Mouse (Mus musculus): ENCODE measurements around the gene Arrdc2.

The Arrdc2 gene

DNA sequence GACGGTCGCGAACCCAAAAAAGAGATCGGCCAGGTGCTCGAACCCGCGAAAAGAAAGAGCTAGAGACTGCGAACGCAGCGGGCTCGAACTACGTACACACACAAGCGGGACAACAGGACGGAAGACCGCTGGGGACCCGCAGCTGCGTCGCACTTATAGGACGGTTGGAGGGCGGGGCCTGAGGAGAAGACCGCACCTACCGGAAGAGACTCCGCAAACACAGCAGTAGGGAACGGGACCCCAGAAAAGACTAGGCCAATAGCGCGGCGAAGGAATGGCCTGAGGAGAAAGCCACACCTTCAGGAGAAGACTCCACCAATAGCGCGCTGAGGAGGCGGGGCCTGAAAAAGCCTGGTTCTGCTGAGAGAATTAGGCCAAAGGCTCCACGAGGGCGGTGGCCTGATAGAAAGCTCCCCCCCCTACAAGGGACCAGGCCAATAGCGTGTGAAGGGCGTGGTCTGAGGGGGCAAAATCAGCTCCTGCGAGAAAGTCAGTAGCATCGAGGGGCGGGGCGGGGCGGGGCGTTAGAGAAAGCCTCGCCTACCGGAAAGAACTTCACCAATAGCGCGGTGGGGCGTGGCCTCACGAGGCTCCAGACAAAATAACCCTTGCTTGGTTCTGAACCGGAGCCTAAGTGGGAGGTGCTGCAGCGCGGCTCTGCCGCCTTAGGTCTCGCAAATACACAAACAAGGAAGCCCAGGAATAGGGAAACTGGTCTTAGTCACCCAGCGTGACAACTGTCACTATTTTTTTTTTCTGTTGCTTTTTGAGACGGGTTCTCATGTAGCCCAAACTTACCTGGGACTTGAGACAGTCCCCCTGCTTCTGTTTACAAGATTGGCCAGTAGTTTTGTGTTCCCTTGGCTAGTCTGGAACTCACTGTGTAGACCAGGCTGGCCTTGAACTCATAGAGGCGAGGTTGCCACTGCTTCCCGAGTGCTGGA is at the start of gene Arrdc2:
TSS of gene Arrdc2 (minus strand) at position 313 of the 944 bp plus-strand sequence.
- DNase-seq (ENCODE audit: low spot score): peak; percentile 100

DNA sequence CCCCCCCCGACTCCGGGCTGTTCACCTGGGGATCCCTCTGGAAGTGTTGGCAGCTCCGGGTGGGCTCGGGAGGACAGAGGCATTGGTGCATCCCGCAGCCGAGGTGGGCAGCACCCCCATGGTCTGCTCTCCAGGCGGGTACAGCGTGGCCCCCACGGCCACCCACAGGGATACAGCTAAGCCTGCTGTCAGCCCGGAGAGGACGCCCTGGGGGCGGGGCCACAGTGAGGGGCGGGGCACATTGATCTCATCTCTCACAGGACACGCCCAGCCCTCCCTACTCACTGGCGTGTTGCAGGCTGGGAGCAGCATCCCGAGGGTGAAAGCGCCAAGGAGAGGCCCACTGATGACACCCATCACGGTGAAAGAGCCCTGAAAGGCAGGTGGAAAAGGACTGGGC is 48.1 kb upstream of the Arrdc2 start:
- DNase-seq (ENCODE audit: low spot score): peak; percentile 57

DNA sequence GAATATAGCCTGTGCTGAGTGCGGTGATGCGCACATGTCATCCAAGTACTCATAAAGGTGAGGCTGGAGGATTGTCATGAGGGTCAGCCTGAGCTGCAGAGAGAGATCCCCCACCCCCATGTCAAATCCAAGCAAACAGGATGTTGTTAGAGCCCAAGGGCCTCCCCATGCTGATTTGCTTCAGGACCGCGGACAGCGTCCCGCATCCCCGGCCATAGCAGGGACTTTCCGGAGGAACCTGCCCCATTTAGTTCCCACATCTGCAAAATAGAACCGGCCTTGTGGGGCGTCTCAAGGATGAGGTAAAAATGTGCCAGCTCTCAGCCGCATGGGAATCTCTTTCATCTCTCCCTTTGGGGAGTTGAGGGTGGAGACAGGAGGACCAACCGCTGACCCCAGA is 46.1 kb upstream of the Arrdc2 start:
- DNase-seq (ENCODE audit: low spot score): peak; percentile 60

DNA sequence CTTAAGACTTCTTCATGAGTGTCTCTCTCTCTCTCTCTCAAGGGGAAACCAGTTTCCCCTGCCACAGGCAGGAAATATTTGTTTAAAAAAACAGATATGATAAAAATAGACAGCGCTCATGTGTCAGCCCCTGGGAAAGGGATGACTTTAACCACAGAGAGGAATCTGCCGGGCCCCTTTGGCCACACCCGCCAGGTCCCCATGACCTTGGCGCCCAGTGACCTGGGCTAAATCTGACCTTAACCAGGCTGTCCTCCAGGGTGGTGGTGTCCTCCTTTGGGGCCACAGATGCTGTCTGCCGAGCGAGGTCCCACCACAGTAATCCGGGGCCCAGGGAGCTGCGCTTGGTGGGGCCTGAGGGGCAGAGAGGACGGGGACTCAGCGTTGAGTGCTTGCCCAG is 45.2 kb upstream of the Arrdc2 start:
- no peak for DNase-seq (ENCODE audit: low spot score)

DNA sequence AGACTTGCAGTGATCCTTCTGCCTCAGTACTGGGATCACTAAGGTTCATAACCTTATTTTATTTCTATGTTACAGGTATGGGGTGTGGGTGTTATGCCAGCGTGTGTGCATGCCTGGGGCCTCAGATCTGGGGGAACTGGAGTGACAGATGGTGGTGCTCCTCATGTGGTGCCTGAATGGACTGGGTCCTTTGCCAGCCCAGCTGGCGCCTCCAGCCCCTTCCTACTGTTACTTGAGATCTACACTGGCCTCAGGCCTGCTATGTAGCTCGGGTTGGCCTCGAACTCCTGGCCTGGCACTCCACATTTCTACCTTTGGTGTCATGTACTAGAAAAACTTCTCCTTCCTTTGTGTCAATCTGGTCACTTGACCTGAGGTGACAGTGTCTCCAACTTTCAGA is 44.7 kb upstream of the Arrdc2 start:
- DNase-seq (ENCODE audit: low spot score): no peak

DNA sequence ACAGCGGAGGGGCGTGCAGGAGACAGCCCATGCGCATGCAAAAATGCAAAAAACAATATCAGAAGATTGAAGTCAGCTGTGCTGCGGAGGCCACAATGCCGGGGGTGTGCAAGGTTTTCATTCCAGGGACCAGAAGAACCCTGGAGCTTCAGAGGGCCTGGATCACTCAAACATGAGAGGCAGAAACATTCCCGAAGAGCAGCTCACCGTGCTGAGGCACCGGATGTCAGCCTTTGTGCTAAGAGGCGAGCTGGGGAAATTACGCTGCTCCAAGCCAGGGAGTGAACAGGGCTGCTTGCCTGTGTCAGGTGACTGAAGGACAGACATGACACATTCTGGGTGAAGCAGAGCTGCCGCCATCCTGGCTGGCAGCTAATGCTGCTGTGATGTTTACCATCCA is 41.0 kb upstream of the Arrdc2 start:
- DNase-seq (ENCODE audit: low spot score): no peak

DNA sequence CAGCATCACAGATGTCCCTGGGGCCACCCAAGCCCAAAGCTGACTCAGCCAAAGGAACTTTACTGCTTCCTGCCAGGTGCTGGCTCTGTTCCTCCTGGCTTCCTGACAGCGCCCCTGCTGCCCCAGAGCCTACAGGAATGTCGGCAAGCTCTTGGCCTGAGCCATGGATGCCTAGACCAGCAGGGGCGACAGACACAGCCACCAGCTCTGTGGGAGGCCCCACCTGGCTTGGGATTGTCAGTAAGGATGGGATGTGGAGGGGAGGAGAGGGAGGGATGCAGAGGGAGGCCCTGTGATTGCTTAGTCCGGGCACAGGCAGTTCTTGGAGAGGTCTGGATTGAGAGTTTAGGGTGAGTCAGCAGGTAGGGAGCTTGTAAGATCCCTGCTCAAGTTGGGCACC is 40.6 kb upstream of the Arrdc2 start:
- no peak for DNase-seq (ENCODE audit: low spot score)

DNA sequence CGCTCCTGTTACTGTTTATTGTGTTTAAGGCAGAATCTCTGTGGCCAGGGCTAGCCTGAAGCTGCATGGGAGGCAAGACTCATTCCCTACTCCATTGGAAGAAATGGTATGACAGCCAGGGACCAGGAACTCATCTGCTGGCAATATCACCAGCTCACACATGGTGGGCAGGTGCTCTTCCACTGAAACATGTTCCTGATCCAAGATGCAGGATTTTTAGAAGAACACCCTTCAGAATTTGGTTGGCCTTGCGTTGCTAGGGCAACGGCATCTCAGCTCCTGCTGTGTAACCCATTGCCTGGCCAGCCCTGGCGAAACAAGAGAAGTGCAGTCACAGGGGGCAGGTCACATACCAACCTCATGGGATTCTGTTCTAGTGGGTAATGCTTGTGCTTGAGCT is 40.0 kb upstream of the Arrdc2 start:
- DNase-seq (ENCODE audit: low spot score): no peak

DNA sequence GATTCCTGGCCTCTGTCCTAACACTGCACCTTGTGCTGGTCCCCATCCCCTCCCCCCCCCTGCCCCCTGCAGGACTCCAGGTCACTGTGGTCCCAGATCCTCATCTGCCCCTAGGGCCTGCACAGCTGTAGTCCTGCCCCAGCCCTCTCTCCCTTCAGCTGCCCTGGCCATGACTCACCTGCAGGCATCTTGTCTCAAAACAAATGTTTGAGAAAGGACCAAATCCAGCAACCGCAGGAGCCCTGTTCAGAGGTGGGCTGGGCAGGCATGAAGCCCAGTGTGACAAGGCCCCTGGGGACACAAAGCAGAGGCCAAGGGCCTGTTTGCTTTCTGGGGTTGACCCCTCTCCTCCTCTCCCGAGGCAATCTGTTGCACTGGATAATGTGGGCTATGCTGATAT is 38.7 kb upstream of the Arrdc2 start:
- DNase-seq (ENCODE audit: low spot score): no peak

DNA sequence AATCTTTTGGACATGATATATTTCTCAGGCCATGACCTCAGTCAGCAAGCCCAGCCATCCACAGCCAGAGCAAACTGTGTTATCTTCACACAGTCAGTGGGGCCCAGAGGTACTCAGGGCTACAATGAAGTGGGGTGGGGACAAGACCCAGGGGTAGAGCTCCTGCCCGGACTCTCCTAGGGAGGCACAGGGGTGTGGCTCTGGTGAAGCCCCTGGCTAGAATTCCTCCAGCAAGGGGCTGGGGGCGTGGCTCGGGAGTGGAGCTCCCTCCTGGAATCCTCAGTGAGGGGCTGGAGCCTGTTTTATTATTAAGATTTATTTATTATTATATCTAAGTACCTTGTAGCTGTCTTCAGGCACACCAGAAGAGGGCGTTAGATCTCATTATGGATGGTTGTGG is 36.9 kb upstream of the Arrdc2 start:
- DNase-seq (ENCODE audit: low spot score): no peak

DNA sequence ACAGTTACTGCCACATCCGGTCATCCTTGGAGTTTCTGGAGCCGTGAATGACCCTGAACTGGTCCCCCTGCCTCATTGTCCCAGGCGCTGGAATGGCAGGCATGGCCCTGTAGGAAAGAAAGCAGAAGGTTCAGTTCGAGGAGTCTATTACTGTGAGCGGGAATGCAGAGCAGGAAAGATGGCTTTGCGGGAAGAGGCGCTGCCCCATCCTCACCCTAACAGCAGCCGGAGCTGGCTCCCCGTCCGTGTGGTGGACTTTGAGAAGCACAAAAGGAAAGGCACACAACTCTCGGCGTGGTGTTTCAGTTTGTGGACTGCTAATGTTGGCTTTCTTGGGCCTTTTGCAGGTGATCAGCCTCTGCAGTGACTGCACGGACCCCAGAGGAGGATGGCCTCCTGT is 34.9 kb upstream of the Arrdc2 start:
- DNase-seq (ENCODE audit: low spot score): no peak

DNA sequence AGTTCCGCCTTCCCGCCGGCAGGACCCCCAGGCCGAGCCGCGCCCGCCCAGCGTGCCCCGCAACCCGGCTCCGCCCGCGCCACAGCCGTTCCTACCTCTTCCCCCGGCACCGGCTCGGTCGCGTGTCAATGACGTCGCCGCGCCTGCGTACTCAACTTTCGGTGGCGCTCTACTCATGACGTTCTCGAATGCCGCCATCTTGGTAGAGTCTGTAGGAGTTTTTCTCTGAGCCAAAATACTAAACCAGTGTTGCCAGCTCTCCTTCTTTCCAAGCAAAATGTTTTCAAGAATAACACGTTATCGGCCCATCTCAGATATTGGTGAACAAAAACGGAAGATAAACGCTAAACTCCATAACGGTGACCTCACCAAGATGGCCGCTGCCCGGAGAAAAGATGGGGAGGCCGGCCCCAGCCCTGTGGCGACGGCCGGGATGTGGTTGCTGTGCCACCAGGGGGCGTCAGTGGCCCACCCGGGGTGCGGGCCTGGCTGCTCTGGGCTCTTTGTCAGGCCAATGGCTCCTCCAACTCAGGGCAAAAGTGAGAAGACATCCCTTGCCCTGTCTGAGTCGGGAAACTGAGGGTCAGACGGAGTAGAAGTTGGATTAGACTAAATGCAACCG is 34.0 kb upstream of the Arrdc2 start, which contains the start of gene Ccdc124:
TSS of gene Ccdc124 (minus strand) at position 572 of the 622 bp plus-strand sequence.
- DNase-seq (ENCODE audit: low spot score): peak; percentile 95

DNA sequence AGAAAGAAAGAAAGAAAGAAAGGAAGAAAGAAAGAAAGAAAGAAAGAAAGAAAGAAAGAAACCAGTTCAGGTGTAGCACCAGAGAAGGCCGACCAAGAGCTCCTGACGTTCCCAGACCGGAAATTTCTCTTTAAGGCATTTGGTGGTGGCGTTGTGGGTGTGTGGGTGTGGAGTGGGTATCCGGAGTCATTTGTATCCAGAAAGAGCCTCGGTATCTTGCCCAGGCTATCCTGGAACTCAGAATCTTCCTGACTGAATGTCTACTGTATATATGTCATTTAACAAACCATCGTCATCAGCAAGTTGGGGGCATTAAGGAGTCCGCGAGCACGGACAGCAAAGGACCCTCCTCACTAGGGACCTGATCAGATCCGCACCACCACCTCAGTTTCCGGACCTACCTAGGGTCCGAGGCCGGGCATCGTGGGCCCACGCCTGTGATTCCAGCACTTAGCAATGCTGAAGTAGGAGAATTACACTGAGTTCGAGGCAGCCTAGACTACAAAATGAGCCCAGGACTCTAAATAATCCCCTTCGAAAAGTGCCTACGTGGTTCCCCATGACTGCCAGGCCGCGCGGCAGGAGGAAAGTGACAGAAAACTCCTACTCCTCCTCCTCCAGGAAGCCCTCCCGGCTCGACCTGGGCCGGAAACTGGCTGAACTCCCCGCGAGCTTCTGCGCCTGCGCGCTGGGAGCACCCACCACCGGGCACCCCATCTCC is 33.3 kb upstream of the Arrdc2 start:
- no peak for DNase-seq (ENCODE audit: low spot score)

DNA sequence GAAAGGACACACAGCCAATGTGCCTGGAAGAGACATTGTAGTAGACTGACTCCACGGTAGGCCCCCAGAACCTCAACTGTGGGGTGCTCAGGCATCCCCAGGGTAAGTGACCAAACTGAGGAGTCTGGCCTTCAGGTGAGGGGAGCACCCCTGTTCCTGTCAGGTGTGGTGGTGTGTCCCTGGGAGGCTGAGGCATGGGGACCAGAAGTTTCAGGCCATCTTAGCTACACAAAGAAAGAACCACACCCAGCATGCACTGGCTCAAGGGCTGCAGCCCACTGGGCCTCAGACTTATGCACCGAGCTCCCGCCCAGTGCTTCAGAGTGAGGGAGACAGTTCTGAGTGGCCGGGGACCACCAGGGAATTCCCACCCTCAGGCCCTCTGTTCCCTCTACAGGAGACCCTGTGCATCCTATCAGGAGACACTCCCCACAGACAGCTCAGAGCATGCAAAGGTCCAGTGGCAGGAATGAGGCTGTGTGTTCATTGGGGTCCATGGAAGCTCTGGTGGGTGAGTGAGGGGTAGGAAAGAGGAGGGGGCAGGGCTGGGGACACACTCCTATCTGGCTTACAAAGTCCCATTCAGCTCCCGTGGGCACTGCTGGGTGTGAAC is 31.8 kb upstream of the Arrdc2 start:
- DNase-seq (ENCODE audit: low spot score): no peak

DNA sequence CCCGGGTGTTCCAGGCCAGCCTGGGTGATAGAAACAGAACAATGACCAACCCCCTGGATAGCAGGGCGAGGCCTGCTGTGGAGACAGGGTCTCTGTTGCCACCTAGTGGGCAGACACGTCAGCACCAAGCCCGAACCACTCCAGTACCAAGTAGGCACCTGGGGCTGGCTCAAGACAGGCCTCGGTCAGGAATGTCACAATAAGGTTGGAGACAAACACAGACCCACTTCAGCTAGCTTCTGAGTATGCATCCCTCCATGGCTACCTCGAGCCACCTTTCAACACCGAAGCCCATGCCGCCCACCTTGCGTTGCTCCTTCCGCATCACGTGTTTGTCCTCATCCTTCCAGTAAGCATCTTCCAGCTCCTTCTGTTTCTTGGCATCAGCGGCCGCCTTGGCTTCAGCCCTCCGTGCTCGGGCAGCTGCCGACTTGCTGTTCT is 30.1 kb upstream of the Arrdc2 start:
- DNase-seq (ENCODE audit: low spot score): peak; percentile 84

DNA sequence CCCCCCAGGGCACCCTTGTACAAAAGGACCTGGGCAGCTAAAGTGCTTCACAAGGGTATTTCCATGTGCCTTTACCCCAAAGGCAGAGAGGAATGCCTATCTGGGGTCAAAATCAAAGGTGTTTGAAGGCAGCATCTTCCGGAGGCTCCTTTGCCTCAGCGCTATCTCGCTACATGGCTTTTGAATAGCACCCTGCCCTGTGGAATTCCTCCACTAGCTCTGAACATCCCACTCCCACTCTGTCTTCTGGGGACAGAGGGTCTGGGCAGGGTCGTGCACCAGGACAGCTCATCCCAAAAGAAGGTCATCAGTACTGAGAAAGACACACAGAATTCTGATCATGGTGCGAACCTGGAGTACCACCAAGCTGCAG is 29.7 kb upstream of the Arrdc2 start:
- no peak for DNase-seq (ENCODE audit: low spot score)

DNA sequence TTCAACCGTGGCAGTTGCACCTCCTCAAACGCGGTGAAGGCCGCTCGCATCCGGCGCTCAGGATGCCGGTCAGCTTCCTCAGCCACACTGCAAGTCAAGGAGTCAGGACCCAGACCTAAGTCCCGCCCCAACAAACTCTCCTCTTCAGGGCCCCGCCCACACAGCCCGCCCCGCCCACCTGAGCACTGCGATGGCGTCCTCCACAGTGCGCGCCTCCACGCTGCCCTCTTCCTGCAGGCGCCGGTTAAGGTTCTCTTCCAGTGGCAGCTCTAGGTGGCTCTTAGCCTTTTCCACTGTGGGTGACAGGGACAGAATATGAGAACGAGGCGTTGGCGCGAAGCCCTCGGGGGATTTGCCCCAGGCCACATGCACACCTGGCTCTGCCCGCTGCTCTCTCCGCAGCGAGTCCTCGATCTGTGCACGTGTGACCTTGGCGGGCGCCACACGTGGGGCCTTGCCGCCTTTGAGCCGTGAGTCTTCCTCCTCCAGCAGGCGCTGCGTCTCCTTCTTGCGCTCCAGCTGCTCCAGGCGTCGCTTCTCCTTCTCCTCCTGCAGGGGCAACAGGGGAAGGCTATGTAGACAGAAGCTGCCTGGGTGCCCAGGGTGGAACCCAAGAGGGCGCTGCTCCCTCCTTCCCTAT is 29.2 kb upstream of the Arrdc2 start:
- peak; percentile 80 for DNase-seq (ENCODE audit: low spot score)

DNA sequence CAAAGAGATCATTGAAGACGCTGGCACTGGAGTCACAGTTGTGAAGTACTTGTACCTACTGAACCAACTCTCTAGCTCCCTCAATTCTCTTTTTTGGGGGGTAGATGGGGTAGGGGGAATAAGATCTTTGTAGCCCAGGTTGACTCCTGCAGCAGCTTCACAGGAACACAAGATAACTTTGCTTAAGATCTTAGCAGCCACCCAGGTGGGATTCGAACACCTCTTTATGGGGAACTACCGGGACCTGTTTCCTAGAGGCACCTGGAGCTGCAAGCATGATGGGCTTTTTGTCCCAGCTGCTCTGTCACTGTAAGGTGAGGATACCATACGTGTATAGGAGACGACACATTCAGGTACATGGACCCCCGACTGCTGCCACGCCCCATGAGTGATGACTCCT is 27.0 kb upstream of the Arrdc2 start:
- no peak for DNase-seq (ENCODE audit: low spot score)

DNA sequence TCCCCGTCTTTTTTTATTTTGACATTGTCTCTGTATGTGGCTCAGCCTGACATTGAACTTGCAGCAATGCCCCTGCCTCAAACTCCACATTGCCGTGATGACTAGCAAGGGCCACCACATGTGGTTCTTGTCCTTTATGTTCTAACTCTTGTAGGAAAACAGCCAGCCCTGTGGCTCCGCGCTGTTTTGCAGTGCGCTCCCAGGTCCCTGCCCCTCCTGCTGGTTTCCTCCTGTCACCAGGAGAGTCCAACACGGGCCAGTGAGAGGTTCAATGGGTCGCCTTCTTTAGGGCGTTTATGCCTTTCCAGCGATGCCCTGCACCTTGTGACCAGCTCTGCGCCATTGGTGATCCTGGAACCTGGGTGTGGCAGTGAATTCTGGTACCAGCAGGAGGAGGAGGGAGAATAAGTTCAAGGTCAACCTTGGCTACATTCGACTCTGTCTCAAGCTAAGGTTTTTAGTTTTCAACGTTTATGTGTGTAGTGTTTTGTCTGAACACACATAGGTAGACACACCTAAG is 26.5 kb upstream of the Arrdc2 start:
- no peak for DNase-seq (ENCODE audit: low spot score)

DNA sequence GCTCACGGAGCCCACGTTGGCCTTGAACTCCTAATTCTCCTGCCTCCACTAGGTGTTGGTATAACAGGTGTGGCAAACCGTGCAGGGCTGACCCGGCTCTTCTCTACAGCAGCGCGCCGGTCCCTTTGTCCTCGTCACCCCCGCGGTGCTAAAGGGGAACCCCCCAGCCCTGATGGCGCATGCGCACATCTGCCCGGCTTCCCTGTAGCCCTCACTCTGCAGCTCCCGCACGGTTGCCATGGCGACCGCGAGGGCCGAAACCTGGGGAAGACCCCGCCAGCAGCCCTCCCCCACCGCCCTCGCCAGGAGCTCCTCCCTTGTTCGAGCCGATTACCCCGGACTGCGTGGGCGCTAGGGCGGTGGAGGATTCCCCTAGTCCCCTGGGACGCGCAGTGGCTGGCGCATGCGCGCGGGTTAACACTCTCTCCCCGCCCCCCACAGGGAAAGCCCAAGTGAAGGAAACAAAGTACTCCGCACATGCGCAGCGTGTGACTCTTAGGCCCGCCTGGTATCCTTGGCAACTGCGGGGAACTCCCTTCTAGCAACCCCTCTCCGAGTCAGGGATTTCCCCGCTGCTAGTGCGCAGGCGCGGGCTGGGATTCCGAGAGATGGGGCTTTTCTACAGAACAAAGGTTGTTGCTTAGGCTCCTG is 26.0 kb upstream of the Arrdc2 start:
- peak; percentile 100 for DNase-seq (ENCODE audit: low spot score)

DNA sequence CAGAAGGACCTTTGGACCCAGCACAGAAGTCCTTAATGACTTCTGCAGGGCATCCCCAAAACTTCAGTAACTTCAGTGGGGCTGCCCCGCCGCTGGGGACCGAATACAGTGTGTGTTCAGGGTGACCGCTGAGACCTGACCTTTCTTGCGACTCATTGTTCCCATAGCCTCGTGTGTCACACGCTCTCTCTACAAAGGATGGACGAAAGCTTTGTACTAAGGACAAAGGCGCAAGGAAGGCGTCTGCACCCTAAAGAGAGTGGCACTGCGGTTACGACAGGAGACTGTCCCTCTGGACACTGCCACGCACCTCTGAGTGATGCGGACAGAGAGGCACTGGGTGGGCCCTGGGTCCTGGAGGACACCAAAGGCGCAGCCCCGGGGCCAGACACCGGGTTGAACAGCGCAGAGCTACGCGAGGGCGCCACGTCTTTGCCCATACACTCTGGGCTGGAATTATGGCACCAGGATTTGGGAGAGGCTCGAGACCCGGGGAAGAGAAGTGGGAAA is 25.2 kb upstream of the Arrdc2 start:
- peak; percentile 79 for DNase-seq (ENCODE audit: low spot score)
